Mouse (Mus musculus) forebrain, embryonic 14.5 days (tissue): ENCODE data around the gene Pef1. TPM values are rescaled to one million over a fixed set of nuclear protein-coding genes. Genes with fewer than 3 reads are reported as not detected.

Experiments used
- ATAC-seq: fragments of 200-750 bp; cut with Nextera tagmentation; 2 replicates; pipeline ENCODE4 v1.8.0; 2017; ENCODE audit warnings: mild to moderate bottlenecking, moderate library complexity
- DNase-seq: peaks from one replicate; pipeline ENCODE4 v3.0.0-alpha.2; 2015; ENCODE audit warnings: low spot score
- H3K27ac ChIP-seq: fragments of 300-500 bp; sonication (generic); 2 replicates; pipeline ENCODE4 v1.5.1; 2014; ENCODE audit warnings: low read depth, mild to moderate bottlenecking, control low read depth, low read length, moderate library complexity
- H3K27me3 ChIP-seq: fragments of 300-500 bp; sonication (generic); replicated peaks from 2 replicates; pipeline ENCODE4 v1.6.1; 2014; ENCODE audit warnings: low read length, control low read depth, mixed read lengths; ENCODE audit not compliant: control insufficient read depth, insufficient read depth
- H3K36me3 ChIP-seq: fragments of 300-500 bp; sonication (generic); 2 replicates; pipeline ENCODE4 v1.6.1; 2014; ENCODE audit warnings: low read length, control low read depth; ENCODE audit not compliant: control insufficient read depth, insufficient read depth
- H3K4me1 ChIP-seq: fragments of 300-500 bp; sonication (generic); 2 replicates; pipeline ENCODE4 v1.6.1; 2014; ENCODE audit warnings: antibody characterized with exemption, low read length, control low read depth; ENCODE audit not compliant: control insufficient read depth, insufficient read depth
- H3K4me2 ChIP-seq: fragments of 300-500 bp; sonication (generic); 2 replicates; pipeline ENCODE4 v1.6.1; 2014; ENCODE audit warnings: mild to moderate bottlenecking, control low read depth, low read length
- H3K4me3 ChIP-seq: fragments of 300-500 bp; sonication (generic); 2 replicates; pipeline ENCODE4 v1.5.1; 2014; ENCODE audit warnings: low read depth, low read length, control low read depth
- H3K9ac ChIP-seq: fragments of 300-500 bp; sonication (generic); 2 replicates; pipeline ENCODE4 v1.6.1; 2014; ENCODE audit warnings: mild to moderate bottlenecking, low read length, control low read depth, moderate library complexity
- H3K9me3 ChIP-seq: fragments of 300-500 bp; sonication (generic); replicated peaks from 2 replicates; pipeline ENCODE4 v1.6.1; 2016; ENCODE audit warnings: low read length, control low read depth, mixed read lengths; ENCODE audit not compliant: control insufficient read depth
- WGBS: fragments of 180-500 bp; shearing (Covaris S2); extraction: QIAGEN DNeasy Blood & Tissue Kit; methylation state at CpG from one replicate; pipeline ENCODE4 v1.1.7; 2014; 5-methylcytosine and 5-hydroxymethylcytosine counted together
- polyA plus RNA-seq: library from polyadenylated mRNA; unstranded; fragments of >200 nt; fragmentation: Nextera tagmentation; extraction: Ambion mirVana; gene quantifications from 2 replicates; pipeline ENCODE4 v1.2.1, GENCODE M21; 2014

Pef1 gene
- polyA plus RNA-seq, 1 experiment from 2014 or later = 91.9 TPM

- 88% methylated on average over 4 of the region's 4 CpGs for WGBS
- no peaks in the 10 kb centered on the region for H3K9me3 ChIP-seq
- H3K4me2 ChIP-seq = no peak overlapping the region
- H3K4me1 ChIP-seq = no peaks in the 10 kb centered on the region
- peaks cover 69% of the 10 kb centered on the region for H3K36me3 ChIP-seq
- DNase-seq (no peak), ATAC-seq (no peak)
- no peak overlapping the region for H3K4me3 ChIP-seq
- no peak overlapping the region for H3K27ac ChIP-seq
- H3K9ac ChIP-seq = no peak overlapping the region
- no peaks in the 10 kb centered on the region for H3K27me3 ChIP-seq
Measured at GRCm38 (mm10) chr4:130124110-130124509, 21.8 kb downstream of the Pef1 start.

- no peak for DNase-seq
- no peaks in the 10 kb centered on the region for H3K9me3 ChIP-seq
- H3K36me3 ChIP-seq = peaks cover 69% of the 10 kb centered on the region
- H3K9ac ChIP-seq = no peak overlapping the region
- no peak for ATAC-seq
- no peak overlapping the region for H3K27ac ChIP-seq
- WGBS = 93% methylated on average over 6 of the region's 6 CpGs
- H3K4me1 ChIP-seq = no peaks in the 10 kb centered on the region
- H3K4me2 ChIP-seq = no peak overlapping the region
- no peaks in the 10 kb centered on the region for H3K27me3 ChIP-seq
- no peak overlapping the region for H3K4me3 ChIP-seq
Measured at GRCm38 (mm10) chr4:130125164-130125563, 22.8 kb downstream of the Pef1 start.

GRCm38 (mm10) chr4:130125935-130126334, 23.6 kb downstream of the Pef1 start:
- DNase-seq = no peak

GRCm38 (mm10) chr4:130128907-130129306, 26.5 kb downstream of the Pef1 start:
- DNase-seq (no peak), ATAC-seq (no peak)
- Histone ChIP-seq H3K4me1 (no peaks in the 10 kb centered on the region), H3K4me2 (no peak overlapping the region), H3K27ac (no peak overlapping the region), H3K27me3 (no peaks in the 10 kb centered on the region), H3K9me3 (no peaks in the 10 kb centered on the region), H3K36me3 (peaks cover 42% of the 10 kb centered on the region), H3K9ac (no peak overlapping the region), H3K4me3 (no peak overlapping the region)
- 84% methylated on average over 5 of the region's 5 CpGs for WGBS

More at GRCm38 (mm10) chr4:130125935-130126334, 23.6 kb downstream of the Pef1 start:
- 89% methylated on average over 5 of the region's 5 CpGs for WGBS
- Histone ChIP-seq H3K4me2 (no peak overlapping the region), H3K27ac (no peak overlapping the region), H3K9me3 (no peaks in the 10 kb centered on the region), H3K4me1 (no peaks in the 10 kb centered on the region), H3K36me3 (peaks cover 69% of the 10 kb centered on the region), H3K27me3 (no peaks in the 10 kb centered on the region), H3K4me3 (no peak overlapping the region), H3K9ac (no peak overlapping the region)
- no peak for ATAC-seq

- Histone ChIP-seq H3K4me2 (no peak overlapping the region), H3K27ac (no peak overlapping the region), H3K9ac (no peak overlapping the region), H3K4me3 (no peak overlapping the region), H3K36me3 (peaks cover 32% of the 10 kb centered on the region), H3K9me3 (no peaks in the 10 kb centered on the region), H3K27me3 (no peaks in the 10 kb centered on the region), H3K4me1 (no peaks in the 10 kb centered on the region)
- no peak for ATAC-seq
- DNase-seq = no peak
- 62% methylated on average over 10 of the region's 10 CpGs for WGBS
Measured at GRCm38 (mm10) chr4:130130082-130130481, 27.7 kb downstream of the Pef1 start.

GRCm38 (mm10) chr4:130130641-130131350, 28.4 kb downstream of the Pef1 start:
- Histone ChIP-seq H3K36me3 (peaks cover 24% of the 10 kb centered on the region), H3K9ac (no peak overlapping the region), H3K4me1 (no peaks in the 10 kb centered on the region), H3K27me3 (no peaks in the 10 kb centered on the region), H3K27ac (no peak overlapping the region), H3K4me3 (no peak overlapping the region), H3K9me3 (no peaks in the 10 kb centered on the region), H3K4me2 (no peak overlapping the region)
- WGBS = 48% methylated on average over 13 of the region's 13 CpGs
- DNase-seq (no peak), ATAC-seq (no peak)

GRCm38 (mm10) chr4:130131448-130132105, 29.2 kb downstream of the Pef1 start:
- H3K27me3 ChIP-seq = no peaks in the 10 kb centered on the region
- ATAC-seq (no peak), DNase-seq (no peak)
- no peak overlapping the region for H3K27ac ChIP-seq
- peaks cover 17% of the 10 kb centered on the region for H3K36me3 ChIP-seq
- no peaks in the 10 kb centered on the region for H3K9me3 ChIP-seq
- no peak overlapping the region for H3K4me2 ChIP-seq
- H3K9ac ChIP-seq = no peak overlapping the region
- H3K4me1 ChIP-seq = no peaks in the 10 kb centered on the region
- 84% methylated on average over 7 of the region's 7 CpGs for WGBS
- no peak overlapping the region for H3K4me3 ChIP-seq

GRCm38 (mm10) chr4:130133399-130133798, 31.0 kb downstream of the Pef1 start:
- no peaks in the 10 kb centered on the region for H3K4me1 ChIP-seq
- no peak overlapping the region for H3K9ac ChIP-seq
- ATAC-seq (no peak), DNase-seq (no peak)
- no peaks in the 10 kb centered on the region for H3K36me3 ChIP-seq
- H3K27me3 ChIP-seq = peaks cover 4% of the 10 kb centered on the region; the same call in 1 of the 2 replicates
- no peaks in the 10 kb centered on the region for H3K9me3 ChIP-seq
- H3K4me3 ChIP-seq = no peak overlapping the region
- H3K4me2 ChIP-seq = no peak overlapping the region
- WGBS = 57% methylated on average over 6 of the region's 6 CpGs
- H3K27ac ChIP-seq = no peak overlapping the region
